Mouse (Mus musculus) cerebellum, postnatal 14 days (tissue): ENCODE results near the gene Tex50.
A peak's percentile ranks its signal among the peaks of the same experiment; 100 is the strongest.
"Not testable (repeated sequence)": the region's sequence is repeated elsewhere in the genome, so short reads cannot be mapped to it uniquely, and the experiment has no call there.

Source experiments
- DNase-seq, 2 experiments: peaks; one replicate each; pipeline ENCODE4 v3.0.0; 2021; ENCODE audit warnings: mixed read lengths in 2 of 2

Gene Tex50

GRCm38 (mm10) chr1:161159214-161159613, at the start of gene Tex50:
Gene Tex50 (minus strand): TSS chr1:161159314.
- no peak for DNase-seq

- no peak for DNase-seq
Observed at GRCm38 (mm10) chr1:161199856-161200255, 40.7 kb upstream of the Tex50 start.

- not testable (repeated sequence) for DNase-seq
Observed at GRCm38 (mm10) chr1:161196364-161196763, 37.2 kb upstream of the Tex50 start.

- DNase-seq: peak; percentile 92
Observed at GRCm38 (mm10) chr1:161195541-161196351, 36.6 kb upstream of the Tex50 start.

- no peak for DNase-seq
Observed at GRCm38 (mm10) chr1:161190253-161190910, 31.3 kb upstream of the Tex50 start.

- DNase-seq: no peak
Observed at GRCm38 (mm10) chr1:161185431-161185830, 26.3 kb upstream of the Tex50 start.

DNA sequence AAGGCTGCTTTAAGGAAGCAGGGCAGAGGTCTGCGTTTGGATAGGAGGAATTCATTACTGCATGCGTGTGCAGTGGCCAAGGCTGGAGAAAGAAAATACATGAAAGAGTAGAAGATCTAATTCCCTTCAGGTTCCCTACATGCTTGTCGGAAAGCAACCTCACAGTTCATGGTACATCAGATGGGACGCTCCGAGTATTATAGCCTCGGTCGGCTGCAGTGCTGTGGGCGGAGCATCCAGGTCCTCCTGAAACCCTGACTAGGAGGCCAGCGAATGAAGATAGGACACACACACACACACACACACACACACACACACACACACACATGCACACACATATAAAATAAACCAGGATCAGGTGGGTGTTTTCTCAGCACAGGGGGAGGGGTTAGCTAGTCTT, 24.6 kb upstream of the Tex50 start:
- DNase-seq: no peak

DNA sequence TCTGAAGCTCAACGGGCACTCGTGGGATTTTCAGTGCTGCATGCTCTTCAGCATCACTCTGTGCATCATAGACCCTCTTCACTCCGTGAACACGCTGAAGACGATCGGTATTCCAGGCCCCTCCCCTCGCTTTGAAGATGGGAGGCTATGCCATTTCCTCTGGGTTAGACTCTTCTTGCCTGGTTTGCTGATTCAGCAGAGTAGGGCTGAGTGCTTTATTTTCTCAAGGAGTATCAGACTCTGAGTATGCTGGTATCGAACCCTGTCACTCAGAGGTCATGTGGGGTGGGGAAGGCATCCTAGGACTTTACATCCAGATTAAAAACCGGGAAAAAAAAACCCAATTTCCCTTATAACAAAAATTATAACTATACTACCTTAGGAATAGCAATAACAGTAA, 23.3 kb upstream of the Tex50 start:
- DNase-seq: no peak

- peak; percentile 59 to 79 for DNase-seq
Observed at GRCm38 (mm10) chr1:161180674-161181073, 21.6 kb upstream of the Tex50 start.

- DNase-seq: peak; percentile 74 to 77
Observed at GRCm38 (mm10) chr1:161170651-161171050, 11.5 kb upstream of the Tex50 start.

- no peak for DNase-seq
Observed at GRCm38 (mm10) chr1:161160266-161160665, 1.2 kb upstream of the Tex50 start.

DNA sequence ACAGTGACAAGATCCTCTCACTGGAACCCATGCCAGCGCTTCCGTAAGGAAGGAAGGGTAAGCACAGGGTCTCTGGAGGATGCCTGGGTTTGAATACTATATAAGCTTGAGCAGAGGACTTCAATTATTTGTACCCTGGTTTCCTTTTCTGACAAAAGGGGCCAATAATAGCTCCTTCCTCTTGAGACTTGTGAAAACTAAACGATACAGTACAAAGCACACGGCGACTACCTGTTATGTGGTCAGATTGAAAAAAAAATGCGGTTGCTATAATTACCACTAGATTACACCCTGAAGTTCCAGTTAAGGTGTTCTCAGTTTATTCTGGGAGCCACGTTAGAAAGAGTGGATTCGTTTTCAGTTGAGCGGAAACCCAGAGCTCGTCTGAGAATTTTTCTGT, 2.6 kb downstream of the Tex50 start:
- DNase-seq: no peak

DNA sequence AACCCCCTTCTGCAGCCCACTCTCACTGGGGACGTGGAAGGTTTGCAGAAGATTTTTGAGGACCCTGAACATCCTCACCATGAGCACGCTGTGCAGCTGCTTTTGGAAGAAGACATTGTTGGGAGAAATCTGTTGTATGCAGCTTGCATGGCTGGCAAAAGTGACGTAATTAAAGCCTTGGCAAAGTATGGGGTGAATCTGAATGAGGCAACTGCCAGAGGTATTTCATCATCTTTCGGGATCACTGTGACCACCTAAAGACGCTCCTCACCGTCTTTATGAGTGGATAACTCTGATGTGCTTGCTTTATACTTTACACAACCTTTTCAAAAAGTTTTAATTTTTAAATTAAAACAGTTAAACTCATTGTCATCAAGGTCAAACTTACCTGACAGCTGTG, 8.0 kb downstream of the Tex50 start:
- no peak for DNase-seq

DNA sequence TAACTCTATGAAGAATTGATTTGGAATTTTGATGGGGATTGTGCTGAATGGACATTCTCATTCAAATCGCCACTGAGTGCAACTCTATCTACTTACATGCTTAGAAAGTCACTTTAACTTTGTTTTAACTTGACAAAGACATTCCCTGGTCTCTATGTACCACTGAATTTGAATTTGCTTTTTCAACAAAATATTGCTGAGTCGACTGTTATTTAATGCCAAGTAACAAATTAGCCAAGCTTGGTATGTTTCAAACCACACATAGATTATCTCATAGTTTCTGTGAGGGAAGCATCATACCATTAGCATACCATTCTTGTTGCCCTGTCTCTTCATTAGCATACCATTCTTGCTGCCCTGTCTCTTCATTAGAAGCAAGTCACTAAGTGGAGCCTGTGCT, 11.2 kb downstream of the Tex50 start:
- DNase-seq: no peak

- not testable (repeated sequence) for DNase-seq
Observed at GRCm38 (mm10) chr1:161145611-161146010, 13.5 kb downstream of the Tex50 start.

DNA sequence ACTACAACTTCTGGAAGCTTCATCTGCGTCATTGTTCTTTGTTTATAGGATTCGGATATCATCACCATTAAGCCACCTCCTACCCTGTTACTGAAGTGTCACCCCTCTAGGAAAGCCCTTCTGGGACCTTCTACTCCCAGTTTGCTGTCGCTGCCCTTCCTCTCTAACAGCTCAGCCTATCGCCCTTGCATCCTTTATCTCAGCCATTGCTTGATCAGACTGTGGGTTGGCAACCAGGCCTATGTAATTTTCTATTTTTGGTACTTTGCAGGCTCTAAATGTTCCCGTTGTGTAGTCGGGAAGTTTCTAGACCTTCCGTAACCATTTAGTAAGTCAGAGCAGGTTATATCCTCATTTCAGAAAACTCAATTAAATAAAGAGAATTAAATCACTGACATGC, 15.9 kb downstream of the Tex50 start:
- DNase-seq: no peak

DNA sequence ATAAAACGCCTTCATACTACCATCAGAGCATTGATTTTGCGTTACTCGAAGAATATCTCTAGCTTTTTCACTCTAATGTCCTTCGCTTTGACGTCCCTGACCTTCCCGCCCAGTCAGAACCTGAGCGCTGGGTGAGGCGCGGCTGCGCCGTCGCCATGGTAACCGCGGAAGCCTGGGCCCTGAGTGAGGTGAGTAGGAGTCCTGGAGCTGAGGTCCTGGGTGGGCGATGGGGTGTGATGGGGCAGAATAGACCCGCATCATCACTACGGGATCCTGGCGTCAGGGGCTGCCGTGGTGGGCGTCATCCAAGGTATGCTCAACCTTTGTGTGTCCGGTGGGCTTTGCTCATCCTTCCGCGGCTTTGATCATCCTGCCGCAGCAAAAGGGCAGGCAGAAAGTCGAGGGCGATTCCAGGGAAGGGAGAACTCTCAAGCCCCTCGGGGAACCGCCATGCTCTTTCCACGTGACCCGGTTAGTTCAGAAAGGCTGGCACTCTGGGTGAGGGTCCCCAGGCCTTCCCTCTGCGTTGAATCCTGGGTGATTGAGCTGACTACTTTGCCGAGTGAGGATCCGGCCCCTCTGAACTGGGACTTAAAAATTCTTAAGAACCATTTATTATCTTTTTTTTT, 16.5 kb downstream of the Tex50 start, which contains the start of gene Ankrd45:
Gene Ankrd45, plus strand, starts transcription at position 161 of the 629 bp plus-strand sequence.
- peak; percentile 61 to 65 for DNase-seq

- DNase-seq: no peak
Observed at GRCm38 (mm10) chr1:161140026-161140762, 18.9 kb downstream of the Tex50 start.

DNA sequence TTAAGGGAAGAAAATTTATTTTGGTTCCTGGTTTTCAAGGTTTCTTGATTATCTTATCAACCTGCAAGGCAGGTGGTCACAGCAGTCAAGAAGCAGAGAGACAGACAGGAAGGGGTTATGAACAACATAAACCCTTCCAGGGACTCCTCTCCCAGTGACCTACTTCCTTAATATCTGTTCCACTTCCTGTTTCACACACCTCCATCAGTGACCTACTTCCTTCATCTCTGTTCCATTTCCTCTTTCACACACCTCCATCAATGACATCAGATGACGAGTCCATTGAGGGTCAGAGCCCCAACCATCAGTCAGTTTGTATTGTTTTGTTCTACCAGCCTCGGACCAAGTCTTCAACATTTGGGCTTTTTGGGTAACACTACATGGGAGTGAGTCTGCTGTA, 19.6 kb downstream of the Tex50 start:
- DNase-seq: no peak

GRCm38 (mm10) chr1:161130726-161131664, 28.1 kb downstream of the Tex50 start, which contains the start of gene Klhl20:
Gene Klhl20 (minus strand): TSS chr1:161131511.
- peak; percentile 97 for DNase-seq

GRCm38 (mm10) chr1:161126461-161126860, 32.7 kb downstream of the Tex50 start:
- no peak for DNase-seq
